Mouse (Mus musculus) heart, postnatal 0 days (tissue): ENCODE measurements around the gene Prr5l.

Experiments
- CTCF ChIP-seq: IDR thresholded peaks from 2 replicates; pipeline ENCODE4 v1.5.1; 2016; ENCODE audit warnings: antibody characterized with exemption, control low read depth, low read depth
- EP300 ChIP-seq: IDR thresholded peaks from 2 replicates; pipeline ENCODE4 v1.6.1; 2016; ENCODE audit warnings: antibody characterized with exemption, low read depth

DNA sequence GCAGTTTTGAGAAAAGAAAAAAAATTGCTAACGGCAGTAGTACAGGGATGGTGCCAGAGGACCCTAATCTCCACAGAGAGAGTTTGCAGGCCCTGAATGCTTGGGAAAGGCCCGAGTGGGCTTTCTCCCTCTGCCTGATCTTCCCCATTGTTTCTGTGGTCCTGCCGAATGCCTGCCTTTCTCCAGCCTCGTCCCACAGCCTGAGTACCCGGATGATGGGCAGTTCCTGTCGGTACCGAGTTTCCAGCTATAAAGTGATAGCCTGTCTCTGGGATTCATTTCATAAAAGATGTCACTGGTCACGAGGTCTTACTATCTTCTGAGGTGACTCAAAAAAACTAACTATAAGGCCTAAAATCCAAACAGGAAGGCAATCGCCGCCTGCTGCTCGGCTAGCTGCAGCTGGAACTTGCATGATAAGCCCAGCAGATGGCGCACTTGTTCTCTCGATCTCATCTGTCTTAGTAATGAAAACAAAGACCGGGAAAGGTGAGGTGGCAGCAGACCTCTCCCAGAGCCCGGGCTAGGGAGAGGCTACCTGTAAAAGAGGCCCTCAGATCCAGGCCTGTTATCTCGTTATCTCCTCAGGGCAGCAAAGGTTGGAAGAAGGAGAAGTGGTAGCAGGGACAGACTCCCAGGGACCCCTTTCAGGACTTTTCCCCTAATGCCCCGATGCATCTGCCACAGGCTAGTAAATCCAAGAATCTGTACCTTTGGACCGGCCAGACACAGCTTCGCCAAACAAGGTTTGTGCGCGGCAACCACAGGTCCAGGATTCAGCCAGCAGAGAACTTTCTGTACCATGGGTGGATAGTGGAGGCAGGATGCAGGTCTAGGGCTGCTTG is 22.9 kb upstream of the Prr5l start:
- TF ChIP-seq EP300 (no peak), CTCF (peak; percentile 89)
